Mouse (Mus musculus) heart, embryonic 13.5 days (tissue): ENCODE measurements at regions not wholly inside any gene's neighbourhood (a gene's known extent, or its start where the extent isn't known, plus 50 kb on each side); places are given as distances from the start of the nearest gene placed in this dataset.

Experiments used
- ATAC-seq: fragments of 200-750 bp; cut with Nextera tagmentation; 2 replicates; pipeline ENCODE4 v1.8.0; 2017; ENCODE audit warnings: moderate TSS enrichment; ENCODE audit not compliant: insufficient number of reproducible peaks, low FRiP score, low TSS enrichment; ENCODE audit errors: extremely low read depth
- H3K27ac ChIP-seq: fragments of 300-500 bp; sonication (generic); replicated peaks from 2 replicates; pipeline ENCODE4 v1.5.1; 2015; ENCODE audit warnings: moderate library complexity, mild to moderate bottlenecking, inconsistent platforms
- H3K27me3 ChIP-seq: fragments of 300-500 bp; sonication (generic); replicated peaks from 2 replicates; pipeline ENCODE4 v1.6.1; 2015; ENCODE audit warnings: mild to moderate bottlenecking, inconsistent platforms
- H3K36me3 ChIP-seq: fragments of 300-500 bp; sonication (generic); 2 replicates; pipeline ENCODE4 v1.6.1; 2015; ENCODE audit warnings: mild to moderate bottlenecking, inconsistent platforms
- H3K4me1 ChIP-seq: fragments of 300-500 bp; sonication (generic); 2 replicates; pipeline ENCODE4 v1.6.1; 2015; ENCODE audit warnings: inconsistent platforms
- H3K4me2 ChIP-seq: fragments of 300-500 bp; sonication (generic); 2 replicates; pipeline ENCODE4 v1.6.1; 2015; ENCODE audit warnings: inconsistent platforms, mild to moderate bottlenecking, moderate library complexity
- H3K4me3 ChIP-seq: fragments of 300-500 bp; sonication (generic); 2 replicates; pipeline ENCODE4 v1.5.1; 2015; ENCODE audit warnings: moderate library complexity, mild to moderate bottlenecking, inconsistent platforms
- H3K9ac ChIP-seq: fragments of 300-500 bp; sonication (generic); 2 replicates; pipeline ENCODE4 v1.6.1; 2015; ENCODE audit warnings: inconsistent platforms, mild to moderate bottlenecking, moderate library complexity
- H3K9me3 ChIP-seq: fragments of 300-500 bp; sonication (generic); 2 replicates; pipeline ENCODE4 v1.6.1; 2016; ENCODE audit warnings: inconsistent platforms
- WGBS: fragments of 180-500 bp; shearing (Covaris S2); methylation state at CpG from one replicate; pipeline ENCODE4 v1.1.7; 2015; ENCODE audit warnings: mixed read lengths; 5-methylcytosine and 5-hydroxymethylcytosine counted together

GRCm38 (mm10) chr2:169314396-169314930, 273.1 kb downstream of the Gm11011 start:
- ATAC-seq: no peak
- WGBS: 54% methylated on average over 2 of the region's 2 CpGs
- Histone ChIP-seq H3K4me2 (no peak overlapping the region), H3K9me3 (no peaks in the 10 kb centered on the region), H3K27ac (no peak overlapping the region), H3K4me1 (peaks cover 12% of the 10 kb centered on the region), H3K4me3 (no peak overlapping the region), H3K27me3 (no peaks in the 10 kb centered on the region), H3K9ac (no peak overlapping the region), H3K36me3 (no peaks in the 10 kb centered on the region)

GRCm38 (mm10) chr2:169311821-169312220, 275.7 kb downstream of the Gm11011 start:
- ATAC-seq: no peak
- no peaks in the 10 kb centered on the region for H3K9me3 ChIP-seq
- H3K4me2 ChIP-seq: peak overlapping the region; percentile 36
- WGBS: 28% methylated on average over 12 of the region's 12 CpGs
- 0 out of 2 replicates have a peak overlapping the region, but pooled peaks have one; percentile 24 for H3K27ac ChIP-seq
- 0 out of 2 replicates have a peak overlapping the region, but pooled peaks have one; percentile 3 for H3K9ac ChIP-seq
- H3K4me3 ChIP-seq: no peak overlapping the region
- no peaks in the 10 kb centered on the region for H3K27me3 ChIP-seq
- H3K36me3 ChIP-seq: no peaks in the 10 kb centered on the region
- H3K4me1 ChIP-seq: peaks cover 12% of the 10 kb centered on the region

- 14% methylated on average over 4 of the region's 4 CpGs for WGBS
- Histone ChIP-seq H3K27me3 (no peaks in the 10 kb centered on the region), H3K9me3 (no peaks in the 10 kb centered on the region), H3K4me3 (no peak overlapping the region), H3K4me2 (peak overlapping the region; percentile 36), H3K4me1 (peaks cover 12% of the 10 kb centered on the region), H3K9ac (0 out of 2 replicates have a peak overlapping the region, but pooled peaks have one; percentile 3), H3K27ac (0 out of 2 replicates have a peak overlapping the region, but pooled peaks have one; percentile 24), H3K36me3 (no peaks in the 10 kb centered on the region)
- ATAC-seq: no peak
Observed at GRCm38 (mm10) chr2:169311356-169311755, 276.2 kb downstream of the Gm11011 start.

- no peaks in the 10 kb centered on the region for H3K27me3 ChIP-seq
- no peaks in the 10 kb centered on the region for H3K36me3 ChIP-seq
- no peak for ATAC-seq
- no peak overlapping the region for H3K4me3 ChIP-seq
- no peaks in the 10 kb centered on the region for H3K4me1 ChIP-seq
- H3K9ac ChIP-seq: no peak overlapping the region
- 0 out of 2 replicates have a peak, but pooled peaks cover 4% of the 10 kb centered on the region for H3K9me3 ChIP-seq
- H3K27ac ChIP-seq: no peak overlapping the region
- 83% methylated on average over 3 of the region's 3 CpGs for WGBS
- no peak overlapping the region for H3K4me2 ChIP-seq
Observed at GRCm38 (mm10) chr2:169304360-169304759, 283.2 kb downstream of the Gm11011 start.

GRCm38 (mm10) chr2:169300966-169301365, 286.6 kb downstream of the Gm11011 start:
- Histone ChIP-seq H3K4me3 (no peak overlapping the region), H3K9me3 (0 out of 2 replicates have a peak, but pooled peaks cover under 1% of the 10 kb centered on the region), H3K27ac (no peak overlapping the region), H3K36me3 (no peaks in the 10 kb centered on the region), H3K9ac (no peak overlapping the region), H3K4me2 (no peak overlapping the region), H3K4me1 (peaks cover 13% of the 10 kb centered on the region; the same call in 1 of the 2 replicates), H3K27me3 (no peaks in the 10 kb centered on the region)
- no peak for ATAC-seq
- 70% methylated on average over 4 of the region's 4 CpGs for WGBS

- 82% methylated on average over 8 of the region's 8 CpGs for WGBS
- H3K4me1 ChIP-seq: peaks cover 13% of the 10 kb centered on the region; the same call in 1 of the 2 replicates
- no peak overlapping the region for H3K4me2 ChIP-seq
- H3K4me3 ChIP-seq: no peak overlapping the region
- H3K36me3 ChIP-seq: no peaks in the 10 kb centered on the region
- H3K27me3 ChIP-seq: no peaks in the 10 kb centered on the region
- H3K9me3 ChIP-seq: no peaks in the 10 kb centered on the region
- no peak overlapping the region for H3K9ac ChIP-seq
- no peak overlapping the region for H3K27ac ChIP-seq
- no peak for ATAC-seq
Observed at GRCm38 (mm10) chr2:169300411-169300810, 287.1 kb downstream of the Gm11011 start.

GRCm38 (mm10) chr2:169297841-169298627, 289.5 kb downstream of the Gm11011 start:
- no peaks in the 10 kb centered on the region for H3K27me3 ChIP-seq
- H3K4me3 ChIP-seq: peak overlapping the region; percentile 35
- H3K27ac ChIP-seq: 0 out of 2 replicates have a peak overlapping the region, but pooled peaks have one; percentile 39
- no peak for ATAC-seq
- no peaks in the 10 kb centered on the region for H3K36me3 ChIP-seq
- 30% methylated on average over 21 of the region's 21 CpGs for WGBS
- H3K4me1 ChIP-seq: peaks cover 13% of the 10 kb centered on the region; the same call in 1 of the 2 replicates
- peak overlapping the region; percentile 47; the same call in 1 of the 2 replicates for H3K9ac ChIP-seq
- H3K4me2 ChIP-seq: peak overlapping the region; percentile 63
- no peaks in the 10 kb centered on the region for H3K9me3 ChIP-seq

- WGBS: 56% methylated on average over 4 of the region's 4 CpGs
- Histone ChIP-seq H3K4me2 (no peak overlapping the region), H3K9ac (0 out of 2 replicates have a peak overlapping the region, but pooled peaks have one; percentile 13), H3K27ac (no peak overlapping the region), H3K4me1 (peaks cover 13% of the 10 kb centered on the region; the same call in 1 of the 2 replicates), H3K27me3 (no peaks in the 10 kb centered on the region), H3K36me3 (no peaks in the 10 kb centered on the region), H3K4me3 (no peak overlapping the region), H3K9me3 (no peaks in the 10 kb centered on the region)
- ATAC-seq: no peak
Observed at GRCm38 (mm10) chr2:169297226-169297625, 290.3 kb downstream of the Gm11011 start.

- Histone ChIP-seq H3K27me3 (no peaks in the 10 kb centered on the region), H3K4me1 (peaks cover 12% of the 10 kb centered on the region; the same call in 1 of the 2 replicates), H3K4me3 (no peak overlapping the region), H3K27ac (no peak overlapping the region), H3K4me2 (no peak overlapping the region), H3K36me3 (no peaks in the 10 kb centered on the region), H3K9ac (no peak overlapping the region), H3K9me3 (no peaks in the 10 kb centered on the region)
- ATAC-seq: no peak
- 43% methylated on average over 3 of the region's 3 CpGs for WGBS
Observed at GRCm38 (mm10) chr2:169293351-169293750, 294.2 kb downstream of the Gm11011 start.

GRCm38 (mm10) chr2:169288891-169289605, 298.5 kb downstream of the Gm11011 start:
- Histone ChIP-seq H3K9me3 (no peaks in the 10 kb centered on the region), H3K9ac (no peak overlapping the region), H3K4me3 (no peak overlapping the region), H3K27me3 (no peaks in the 10 kb centered on the region), H3K4me1 (no peaks in the 10 kb centered on the region), H3K4me2 (no peak overlapping the region), H3K36me3 (no peaks in the 10 kb centered on the region), H3K27ac (no peak overlapping the region)
- no peak for ATAC-seq
- WGBS: 80% methylated on average over 12 of the region's 12 CpGs

GRCm38 (mm10) chr2:169286701-169287100, 300.8 kb downstream of the Gm11011 start:
- no peak overlapping the region for H3K4me2 ChIP-seq
- no peaks in the 10 kb centered on the region for H3K27me3 ChIP-seq
- H3K27ac ChIP-seq: no peak overlapping the region
- H3K9ac ChIP-seq: no peak overlapping the region
- no peak for ATAC-seq
- no peaks in the 10 kb centered on the region for H3K9me3 ChIP-seq
- H3K4me1 ChIP-seq: no peaks in the 10 kb centered on the region
- WGBS: 80% methylated on average over 7 of the region's 7 CpGs
- H3K4me3 ChIP-seq: no peak overlapping the region
- no peaks in the 10 kb centered on the region for H3K36me3 ChIP-seq
